Mouse (Mus musculus) v-Abl transformed pro-B cells (cell line): ENCODE data around the gene Slit1.

Experiments used
- in situ Hi-C, 2 experiments: fragments of 400-800 bp; cut with MboI; formaldehyde crosslinking; loops; one replicate each; pipeline ENCODE4 v1.15.1; 2025; ENCODE audit not compliant: unreplicated experiment in 2 of 2

Gene Slit1

GRCm38 (mm10) chr19:41558891-41559486 lies 184.5 kb downstream of the Slit1 start:
- in situ Hi-C loops, result loop anchor here in 1 of 2 experiments (25.0 kb wide), 1 partner anchor 1297 kb away; the partner anchor contains the start of gene Pdlim1

DNA sequence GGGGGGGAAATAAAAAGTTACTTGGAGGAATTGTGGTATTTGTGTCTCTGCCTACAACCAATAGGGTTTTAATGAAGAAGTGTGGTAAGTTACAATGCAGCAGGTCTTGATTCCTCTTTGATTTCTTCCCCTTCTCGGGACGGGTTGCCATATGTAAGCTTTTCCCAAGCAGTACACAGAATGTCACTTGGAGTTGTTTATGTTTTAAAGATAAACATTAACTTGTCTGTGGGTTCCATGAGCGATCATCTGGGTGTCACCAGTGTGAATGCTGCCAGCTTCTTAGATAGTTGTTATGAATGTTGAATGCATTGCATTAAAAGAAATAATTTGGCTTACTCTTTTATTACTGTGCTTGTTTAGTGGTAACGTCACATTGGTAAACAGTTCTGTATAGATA lies 186.0 kb downstream of the Slit1 start:
- in situ Hi-C loops, result loop anchor here in 1 of 2 experiments (25.0 kb wide), 1 partner anchor 1295 kb away; the partner anchor contains the start of gene Pdlim1

- in situ Hi-C loops, result loop anchor here in 1 of 2 experiments (25.0 kb wide), 1 partner anchor 1295 kb away; the partner anchor contains the start of gene Pdlim1
Observed at GRCm38 (mm10) chr19:41556981-41557380, 186.5 kb downstream of the Slit1 start.
